ENCODE assay signal across 10 mouse cellular contexts in the genomic region with DNA sequence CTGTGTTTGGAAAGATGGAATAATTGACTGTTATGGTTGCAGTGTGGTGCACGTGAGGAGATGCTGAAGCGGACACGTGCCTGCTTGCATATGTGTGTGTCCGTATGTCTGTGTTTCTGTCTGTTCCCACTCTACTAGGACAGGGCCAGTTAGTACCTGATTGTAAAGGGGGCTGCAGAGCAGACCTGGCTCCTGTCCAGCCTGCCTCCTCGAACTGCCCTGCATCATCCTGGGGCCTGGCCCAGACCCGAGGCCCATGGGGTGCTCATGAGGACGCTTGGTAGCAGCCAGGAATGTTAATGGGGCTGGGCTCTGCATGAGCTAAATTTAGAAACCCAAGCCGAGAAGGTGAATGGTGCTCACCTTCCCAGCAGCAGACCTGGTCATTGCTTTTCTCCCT. TPM values are rescaled to one million over a fixed set of nuclear protein-coding genes. Genes with fewer than 3 reads are reported as not detected.
A peak's percentile ranks its signal among the peaks of the same experiment; 100 is the strongest.
DNase-seq lines count a peak whose midpoint lies in the region; ATAC-seq lines count a peak whose summit lies in the region.
"Had no signal": no experiment of that assay in that cellular context is flagged by ENCODE, and none has a peak within 500 bp of the region (broad histone marks: within the 10 kb centered on the region; RNA-seq: fewer than 3 reads in every experiment).

No protein-coding gene starts in this region.

- no peaks in the 10 kb centered on the region for H3K27me3 ChIP-seq in forebrain, embryonic 13.5 days
- H3K27me3 ChIP-seq in forebrain, embryonic 15.5 days: no peaks in the 10 kb centered on the region
- H3K27me3 ChIP-seq in lung, embryonic 15.5 days: peaks cover 7% of the 10 kb centered on the region; the same call in 1 of the 2 replicates
- H3K27me3 ChIP-seq in heart, embryonic 10.5 days (ENCODE audit: insufficient read depth, poor library complexity, severe bottlenecking): peaks cover 81% of the 10 kb centered on the region

- WGBS in forebrain, embryonic 13.5 days: 52% methylated on average over 8 of the region's 8 CpGs
- WGBS in forebrain, embryonic 15.5 days: 49% methylated on average over 8 of the region's 8 CpGs
- WGBS in lung, embryonic 15.5 days: 42% methylated on average over 8 of the region's 8 CpGs
- WGBS in heart, embryonic 10.5 days: 40% methylated on average over 8 of the region's 8 CpGs

- H3K36me3 ChIP-seq in forebrain, embryonic 13.5 days (ENCODE audit: poor library complexity, severe bottlenecking): 0 out of 2 replicates have a peak, but pooled peaks cover 5% of the 10 kb centered on the region
- no peaks in the 10 kb centered on the region for H3K36me3 ChIP-seq in forebrain, embryonic 15.5 days
- no peaks in the 10 kb centered on the region for H3K36me3 ChIP-seq in lung, embryonic 15.5 days
- no peaks in the 10 kb centered on the region for H3K36me3 ChIP-seq in heart, embryonic 10.5 days
- H3K36me3 ChIP-seq: hindbrain, embryonic 10.5 days had no signal

- no peak overlapping the region for H3K4me2 ChIP-seq in forebrain, embryonic 13.5 days
- no peak overlapping the region for H3K4me2 ChIP-seq in forebrain, embryonic 15.5 days (replicated peaks)
- no peak overlapping the region for H3K4me2 ChIP-seq in lung, embryonic 15.5 days

- no peak for ATAC-seq in forebrain, embryonic 13.5 days
- no peak for ATAC-seq in forebrain, embryonic 15.5 days (replicated peaks)
- ATAC-seq in lung, embryonic 15.5 days (ENCODE audit: borderline replicate concordance, extremely low read depth, low FRiP score, low TSS enrichment): no peak
- ATAC-seq in megakaryocyte, adult 5-6 weeks (ENCODE audit: poor library complexity, severe bottlenecking): no peak

- peaks cover 50% of the 10 kb centered on the region for H3K4me1 ChIP-seq in forebrain, embryonic 13.5 days
- peaks cover 32% of the 10 kb centered on the region for H3K4me1 ChIP-seq in forebrain, embryonic 15.5 days
- peaks cover 15% of the 10 kb centered on the region for H3K4me1 ChIP-seq in lung, embryonic 15.5 days
- H3K4me1 ChIP-seq in heart, embryonic 10.5 days: peaks cover 46% of the 10 kb centered on the region

- H3K4me3 ChIP-seq in forebrain, embryonic 13.5 days: no peak overlapping the region
- H3K4me3 ChIP-seq in forebrain, embryonic 15.5 days: no peak overlapping the region
- no peak overlapping the region for H3K4me3 ChIP-seq in lung, embryonic 15.5 days
- H3K4me3 ChIP-seq in heart, embryonic 10.5 days: peak overlapping the region; percentile 23
- H3K4me3 ChIP-seq: hindbrain, embryonic 10.5 days had no signal

- no peaks in the 10 kb centered on the region for H3K9me3 ChIP-seq in forebrain, embryonic 13.5 days (replicated peaks)
- H3K9me3 ChIP-seq in forebrain, embryonic 15.5 days: no peaks in the 10 kb centered on the region
- no peaks in the 10 kb centered on the region for H3K9me3 ChIP-seq in lung, embryonic 15.5 days
- H3K9me3 ChIP-seq in heart, embryonic 10.5 days: no peaks in the 10 kb centered on the region
- H3K9me3 ChIP-seq: hindbrain, embryonic 10.5 days had no signal

- 0 out of 2 replicates have a peak overlapping the region, but pooled peaks have one; percentile 4 for H3K27ac ChIP-seq in forebrain, embryonic 13.5 days
- H3K27ac ChIP-seq in forebrain, embryonic 15.5 days (replicated peaks): no peak overlapping the region
- peak overlapping the region; percentile 47; the same call in 1 of the 2 replicates for H3K27ac ChIP-seq in lung, embryonic 15.5 days
- H3K27ac ChIP-seq in heart, embryonic 10.5 days: peak overlapping the region; percentile 74
- H3K27ac ChIP-seq: hindbrain, embryonic 10.5 days had no signal

- no peak overlapping the region; the same call in 1 of the 2 replicates for H3K9ac ChIP-seq in forebrain, embryonic 13.5 days
- H3K9ac ChIP-seq in forebrain, embryonic 15.5 days (replicated peaks): no peak overlapping the region
- no peak overlapping the region for H3K9ac ChIP-seq in lung, embryonic 15.5 days

- no peak for DNase-seq in lung, postnatal 10 days
- DNase-seq in heart, embryonic 10.5 days (ENCODE audit: low spot score): no peak
- DNase-seq in kidney, postnatal 25 days: peak; percentile 33 to 81
- no peak for DNase-seq in gastrocnemius, postnatal 10 days

RNA-seq across cellular contexts. Expression of a gene that starts 28.0 kb away (rescaled TPM):
- polyA plus RNA-seq in forebrain, embryonic 13.5 days (2015; fragmentation: Nextera tagmentation; extraction: Ambion mirVana): 4.4 and 5.0 TPM in 2 replicates
- polyA plus RNA-seq in forebrain, embryonic 15.5 days (2015; fragmentation: Nextera tagmentation; extraction: Ambion mirVana): 8.9 and 10.3 TPM in 2 replicates
- 2.1 TPM in 2 replicates for polyA plus RNA-seq in lung, embryonic 15.5 days (2015; fragmentation: Nextera tagmentation; extraction: Ambion mirVana)
- 0.16 and 0.35 TPM in 2 replicates for polyA plus RNA-seq in heart, embryonic 10.5 days (2016; fragmentation: Nextera tagmentation; extraction: Ambion mirVana)
- not detected in 2 replicates for total RNA-seq in megakaryocyte, adult 5-6 weeks (2015)
- not detected in 2 replicates for total RNA-seq in megakaryocyte, adult 5-6 weeks (2017)
- 1 to 10 TPM; 3.5 TPM for total RNA-seq in gastrocnemius, postnatal 10 days (2021)
- total RNA-seq: MEL had no signal

RNA-seq across cellular contexts. Expression of a gene that starts 40.4 kb away (rescaled TPM):
- 0.25 and 0.40 TPM in 2 replicates for polyA plus RNA-seq in forebrain, embryonic 13.5 days (2015; fragmentation: Nextera tagmentation; extraction: Ambion mirVana)
- polyA plus RNA-seq in forebrain, embryonic 15.5 days (2015; fragmentation: Nextera tagmentation; extraction: Ambion mirVana): 0.40 and 1.1 TPM in 2 replicates
- 0.79 and 1.1 TPM in 2 replicates for polyA plus RNA-seq in lung, embryonic 15.5 days (2015; fragmentation: Nextera tagmentation; extraction: Ambion mirVana)
- 0.06 and 0.18 TPM in 2 replicates for polyA plus RNA-seq in heart, embryonic 10.5 days (2016; fragmentation: Nextera tagmentation; extraction: Ambion mirVana)
- total RNA-seq in megakaryocyte, adult 5-6 weeks (2015): not detected in 2 replicates
- total RNA-seq in megakaryocyte, adult 5-6 weeks (2017): not detected in 2 replicates
- total RNA-seq in gastrocnemius, postnatal 10 days (2021): under 1 TPM; 0.40 to 0.43 TPM
- total RNA-seq: MEL had no signal

Comparison
In these comparisons a context has a peak if more than half of its experiments do, and no peak if none do; other contexts are left out.
1. DNase-seq: peak in kidney, postnatal 25 days (2 of 2); none in lung, postnatal 10 days (single experiment), heart, embryonic 10.5 days (single experiment) and gastrocnemius, postnatal 10 days (single experiment).